Mouse (Mus musculus): ENCODE results near the gene Jak1.

- TF ChIP-seq CTCF (conservative IDR thresholded peaks at IDR 0.05; ENCODE audit: insufficient read depth, insufficient read length, low read depth, low read length) (no peak), POLR2A (IDR thresholded peaks at IDR 0.05; ENCODE audit: low read depth, low read length) (no peak)
Measured at GRCm38 (mm10) chr4:101141768-101142167, 123.3 kb downstream of the Jak1 start.

Data from kidney, adult 2 months (tissue).